Mouse (Mus musculus) neural tube, embryonic 11.5 days (tissue): ENCODE measurements around the gene Olfr648. TPM values are rescaled to one million over a fixed set of nuclear protein-coding genes. Genes with fewer than 3 reads are reported as not detected.

Experiments used
- ATAC-seq: fragments of 200-750 bp; cut with Nextera tagmentation; 2 replicates; pipeline ENCODE4 v1.8.0; 2017; ENCODE audit warnings: moderate number of reproducible peaks, mild to moderate bottlenecking, moderate TSS enrichment, moderate library complexity; ENCODE audit not compliant: insufficient read depth, low FRiP score, low TSS enrichment
- DNase-seq: peaks from one replicate; pipeline ENCODE4 v3.0.0-alpha.2; 2015; ENCODE audit warnings: low spot score
- H3K27ac ChIP-seq: fragments of 300-500 bp; sonication (generic); 2 replicates; pipeline ENCODE4 v1.5.1; 2014; ENCODE audit warnings: low read depth, mild to moderate bottlenecking, low read length
- H3K27me3 ChIP-seq: fragments of 300-500 bp; sonication (generic); 2 replicates; pipeline ENCODE4 v1.6.1; 2014; ENCODE audit warnings: mild to moderate bottlenecking, low read length, mixed read lengths; ENCODE audit not compliant: control insufficient read depth, insufficient read depth
- H3K36me3 ChIP-seq: fragments of 300-500 bp; sonication (generic); 2 replicates; pipeline ENCODE4 v1.6.1; 2014; ENCODE audit warnings: mild to moderate bottlenecking, low read length, moderate library complexity, mixed read lengths; ENCODE audit not compliant: control insufficient read depth, insufficient read depth
- H3K4me1 ChIP-seq: fragments of 300-500 bp; sonication (generic); 2 replicates; pipeline ENCODE4 v1.6.1; 2014; ENCODE audit warnings: low read length, mixed read lengths; ENCODE audit not compliant: control insufficient read depth, insufficient read depth
- H3K4me2 ChIP-seq: fragments of 300-500 bp; sonication (generic); 2 replicates; pipeline ENCODE4 v1.6.1; 2014; ENCODE audit warnings: low read depth, mild to moderate bottlenecking, moderate library complexity
- H3K4me3 ChIP-seq: fragments of 300-500 bp; sonication (generic); 2 replicates; pipeline ENCODE4 v1.5.1; 2014; ENCODE audit warnings: low read depth, low read length
- H3K9ac ChIP-seq: fragments of 300-500 bp; sonication (generic); 2 replicates; pipeline ENCODE4 v1.6.1; 2014; ENCODE audit warnings: mild to moderate bottlenecking, low read length
- H3K9me3 ChIP-seq: fragments of 300-500 bp; sonication (generic); 2 replicates; pipeline ENCODE4 v1.6.1; 2016; ENCODE audit warnings: low read length; ENCODE audit not compliant: control insufficient read depth
- WGBS: fragments of 180-500 bp; shearing (Covaris S2); extraction: QIAGEN DNeasy Blood & Tissue Kit; methylation state at CpG from one replicate; pipeline ENCODE4 v1.1.7; 2014; 5-methylcytosine and 5-hydroxymethylcytosine counted together
- polyA plus RNA-seq: library from polyadenylated mRNA; unstranded; fragments of >200 nt; fragmentation: Nextera tagmentation; extraction: Ambion mirVana; gene quantifications from 2 replicates; pipeline ENCODE4 v1.2.1, GENCODE M21; 2014

The Olfr648 gene
- polyA plus RNA-seq, result 0.16 and 0.17 TPM in 2 replicates

DNA sequence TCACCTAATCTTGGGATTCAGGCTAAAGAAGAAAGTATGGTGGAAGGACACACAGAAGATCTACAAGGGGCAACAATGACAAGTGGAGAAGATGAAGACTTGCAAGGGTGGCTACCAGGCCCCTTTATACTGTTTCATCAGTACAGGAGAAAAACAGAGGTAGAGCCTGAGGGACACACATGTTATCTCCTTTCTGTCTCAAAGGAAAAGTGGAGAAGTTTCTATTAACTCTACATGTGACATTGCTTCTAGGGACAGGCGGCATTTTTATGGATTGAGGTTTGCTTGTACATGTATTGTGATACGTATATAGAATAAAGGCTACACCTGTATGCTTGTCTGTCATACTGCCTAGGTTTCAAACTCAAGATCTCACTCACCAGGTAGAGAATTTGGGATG, at the start of gene Olfr648:
Gene Olfr648, minus strand, starts transcription at position 101 of the 400 bp plus-strand sequence.
- 95% methylated on average over 2 of the region's 2 CpGs for WGBS
- no peak for ATAC-seq

DNA sequence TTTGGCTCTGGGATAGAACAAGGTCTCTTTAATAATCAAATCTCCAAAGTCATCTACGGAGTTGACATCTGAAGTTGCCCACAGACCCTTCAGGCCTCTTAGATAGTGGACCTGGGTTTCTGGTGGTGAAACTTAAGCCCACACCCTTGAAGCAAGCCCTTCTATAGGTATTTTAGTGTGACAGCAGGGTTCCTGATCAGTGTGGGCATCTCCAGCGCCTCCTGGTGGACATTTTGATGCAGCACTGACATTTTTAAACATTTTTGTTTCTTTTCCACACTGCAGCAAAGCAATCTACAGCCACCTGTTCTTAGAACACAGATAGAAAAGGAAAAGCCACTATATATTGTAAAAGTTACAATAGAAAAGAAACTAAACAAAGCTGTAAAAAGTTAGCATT, 48.0 kb upstream of the Olfr648 start:
- DNase-seq (no peak), ATAC-seq (no peak)
- H3K27ac ChIP-seq, result no peak overlapping the region
- no peaks in the 10 kb centered on the region for H3K4me1 ChIP-seq
- H3K4me3 ChIP-seq, result no peak overlapping the region
- no peaks in the 10 kb centered on the region for H3K27me3 ChIP-seq
- no peak overlapping the region for H3K4me2 ChIP-seq
- H3K36me3 ChIP-seq, result no peaks in the 10 kb centered on the region
- H3K9me3 ChIP-seq, result no peaks in the 10 kb centered on the region
- WGBS, result 28% methylated on average over 2 of the region's 2 CpGs
- no peak overlapping the region for H3K9ac ChIP-seq

More for the DNA sequence above, at the start of gene Olfr648:
- Histone ChIP-seq H3K27ac (no peak within 1 kb of the TSS), H3K4me2 (no peak within 1 kb of the TSS), H3K36me3 (no peaks in the 10 kb centered on the region), H3K4me1 (no peaks in the 10 kb centered on the region), H3K9ac (no peak within 1 kb of the TSS), H3K27me3 (no peaks in the 10 kb centered on the region), H3K4me3 (no peak within 1 kb of the TSS), H3K9me3 (no peaks in the 10 kb centered on the region)
- no peak for DNase-seq

DNA sequence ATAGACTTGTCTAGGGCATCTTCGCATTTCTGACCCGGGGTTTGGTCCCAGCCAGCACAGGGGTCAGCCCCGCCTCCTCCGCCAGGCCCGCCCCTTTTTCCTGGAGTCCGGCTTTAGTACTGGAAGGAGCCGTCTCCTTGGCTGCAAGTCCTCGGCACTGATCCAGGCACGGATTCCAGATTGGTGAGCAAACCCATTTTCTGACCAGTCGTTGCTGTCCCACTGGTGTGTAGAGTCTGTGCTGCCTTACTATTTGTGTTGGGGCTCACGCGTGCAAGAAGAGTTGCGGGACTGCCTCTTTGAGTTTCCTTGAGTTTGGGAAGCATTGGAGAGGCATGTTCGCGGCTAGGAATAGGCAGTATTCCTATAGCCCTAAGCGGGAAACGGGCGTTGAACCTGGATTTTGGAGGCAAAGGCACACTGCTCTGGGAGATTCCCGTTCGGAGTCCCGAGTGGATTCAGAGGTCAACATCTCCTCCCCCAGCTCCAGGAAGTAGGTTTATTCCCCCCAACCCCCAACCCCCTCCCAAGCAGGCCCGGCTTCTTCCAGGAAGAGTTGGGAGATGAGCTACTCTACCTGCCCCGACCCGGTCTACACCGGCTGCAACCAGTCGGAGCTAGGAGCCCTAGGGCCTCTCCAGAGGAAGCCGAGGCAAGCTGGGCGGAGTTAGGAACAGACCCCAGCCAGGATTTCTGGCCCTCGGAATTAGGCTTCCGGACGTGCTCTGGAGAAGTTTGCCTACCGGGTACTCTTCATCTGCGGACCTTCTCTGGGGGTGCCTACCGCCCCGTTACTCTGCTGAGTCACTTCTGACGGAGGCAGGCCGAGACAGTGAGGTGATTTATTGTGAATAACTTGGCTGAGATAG, 35.7 kb upstream of the Olfr648 start, which contains the start of gene Trim6:
Gene Trim6, plus strand, starts transcription at position 93 of the 869 bp plus-strand sequence.
- H3K27me3 ChIP-seq, result no peaks in the 10 kb centered on the region
- peak within 1 kb of the TSS; percentile 65 for H3K4me2 ChIP-seq
- H3K9ac ChIP-seq, result peak within 1 kb of the TSS; percentile 35
- WGBS, result 2% methylated on average over 37 of the region's 37 CpGs
- no peak within 1 kb of the TSS for H3K27ac ChIP-seq
- 0 out of 2 replicates have a peak, but pooled peaks cover 3% of the 10 kb centered on the region for H3K4me1 ChIP-seq
- ATAC-seq (peak; percentile 76), DNase-seq (peak; percentile 72)
- H3K9me3 ChIP-seq, result no peaks in the 10 kb centered on the region
- no peaks in the 10 kb centered on the region for H3K36me3 ChIP-seq
- H3K4me3 ChIP-seq, result peak within 1 kb of the TSS; percentile 31

DNA sequence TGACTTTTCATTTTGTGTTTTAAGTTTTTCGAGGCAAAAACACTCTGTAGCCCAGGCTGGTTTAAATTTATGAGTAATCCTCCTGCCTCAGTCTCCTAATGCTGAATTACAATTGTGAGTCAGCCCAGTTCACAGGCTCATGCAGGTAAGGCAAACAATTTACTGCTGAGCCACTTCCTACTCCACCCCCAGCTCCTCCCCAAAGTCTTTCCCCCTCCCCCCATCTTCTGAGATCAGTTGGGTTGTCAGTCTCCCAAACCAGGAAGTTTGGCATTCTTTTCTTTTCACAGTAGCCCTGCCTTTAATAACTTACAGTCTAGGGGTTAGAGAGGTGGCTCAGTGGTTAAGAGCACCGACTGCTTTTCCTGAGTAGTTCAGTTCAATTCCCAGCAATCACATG, 34.7 kb upstream of the Olfr648 start:
- Histone ChIP-seq H3K27me3 (no peaks in the 10 kb centered on the region), H3K9me3 (no peaks in the 10 kb centered on the region), H3K27ac (no peak overlapping the region), H3K4me1 (0 out of 2 replicates have a peak, but pooled peaks cover 3% of the 10 kb centered on the region), H3K4me3 (no peak overlapping the region), H3K4me2 (no peak overlapping the region), H3K36me3 (no peaks in the 10 kb centered on the region), H3K9ac (no peak overlapping the region)
- WGBS, result 77% methylated on average over 2 of the region's 2 CpGs
- ATAC-seq (no peak), DNase-seq (no peak)

DNA sequence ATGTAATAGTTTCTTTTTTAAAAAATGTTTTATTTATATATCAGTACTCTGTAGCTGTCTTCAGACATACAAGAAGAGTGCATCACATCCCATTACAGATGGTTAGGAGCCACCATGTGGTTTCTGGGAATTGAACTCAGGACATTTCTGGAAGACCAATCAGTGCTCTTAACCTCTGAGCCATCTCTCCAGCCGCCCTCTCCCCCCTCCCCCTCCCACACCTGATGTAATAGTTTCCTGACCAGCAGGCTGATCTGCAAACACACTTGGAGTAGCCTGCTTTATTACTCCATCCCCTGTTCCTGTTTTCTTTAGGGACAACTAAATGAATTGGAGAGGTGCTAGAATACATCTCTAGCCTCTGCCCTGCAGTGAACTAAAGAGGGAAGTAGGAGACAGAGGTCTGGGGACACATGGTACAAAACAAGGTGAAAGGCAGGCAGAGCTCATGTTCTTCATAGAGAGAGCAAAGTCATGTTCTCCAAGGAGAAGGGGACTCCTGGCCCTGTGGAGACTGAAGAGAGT, 32.9 kb upstream of the Olfr648 start:
- DNase-seq (no peak), ATAC-seq (no peak)
- H3K4me2 ChIP-seq, result no peak overlapping the region
- no peak overlapping the region for H3K9ac ChIP-seq
- H3K4me1 ChIP-seq, result 0 out of 2 replicates have a peak, but pooled peaks cover 3% of the 10 kb centered on the region
- no peak overlapping the region for H3K27ac ChIP-seq
- H3K9me3 ChIP-seq, result no peaks in the 10 kb centered on the region
- no peaks in the 10 kb centered on the region for H3K27me3 ChIP-seq
- no peaks in the 10 kb centered on the region for H3K36me3 ChIP-seq
- 63% methylated on average over 1 of the region's 1 CpGs for WGBS
- H3K4me3 ChIP-seq, result no peak overlapping the region

DNA sequence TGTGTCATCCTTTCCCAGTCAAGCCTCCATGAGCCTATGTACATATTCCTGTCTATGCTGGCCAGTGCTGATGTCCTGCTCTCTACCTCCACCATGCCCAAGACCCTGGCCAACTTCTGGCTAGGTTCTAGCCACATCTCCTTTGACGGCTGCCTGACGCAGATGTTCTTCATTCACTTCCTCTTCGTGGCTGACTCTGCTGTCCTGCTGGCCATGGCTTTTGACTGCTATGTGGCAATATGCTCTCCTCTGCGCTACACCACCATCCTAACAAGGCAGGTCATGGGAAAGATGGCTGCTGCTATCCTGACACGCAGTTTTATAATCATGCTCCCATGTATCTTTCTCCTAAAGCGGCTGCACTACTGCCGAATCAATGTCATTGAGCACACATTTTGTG, 23.0 kb upstream of the Olfr648 start:
- H3K4me3 ChIP-seq, result no peak overlapping the region
- H3K9ac ChIP-seq, result no peak overlapping the region
- WGBS, result 97% methylated on average over 7 of the region's 7 CpGs
- ATAC-seq (no peak), DNase-seq (no peak)
- H3K36me3 ChIP-seq, result no peaks in the 10 kb centered on the region
- no peak overlapping the region for H3K27ac ChIP-seq
- H3K4me1 ChIP-seq, result no peaks in the 10 kb centered on the region
- no peak overlapping the region for H3K4me2 ChIP-seq
- no peaks in the 10 kb centered on the region for H3K27me3 ChIP-seq
- no peaks in the 10 kb centered on the region for H3K9me3 ChIP-seq

DNA sequence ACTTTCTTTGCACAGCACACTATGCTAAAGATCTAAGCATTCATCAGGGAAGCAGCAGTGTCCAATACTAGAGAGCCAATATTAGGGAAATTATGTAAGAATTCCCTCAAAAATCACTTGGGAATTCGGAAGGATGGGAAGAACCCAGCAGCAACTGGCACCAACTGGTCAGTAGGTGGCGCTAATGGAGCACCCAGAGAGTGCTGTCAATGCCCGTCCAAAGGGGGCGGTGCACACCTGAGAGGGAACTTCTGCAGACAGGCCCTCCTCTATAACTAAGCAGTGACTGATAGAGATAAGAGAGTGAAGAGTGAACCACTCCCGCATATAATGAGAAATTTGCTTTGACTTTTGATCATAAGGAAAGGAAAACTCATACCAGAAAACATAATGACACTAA, 16.6 kb upstream of the Olfr648 start:
- H3K4me2 ChIP-seq, result no peak overlapping the region
- H3K27ac ChIP-seq, result no peak overlapping the region
- 9% methylated on average over 5 of the region's 5 CpGs for WGBS
- no peaks in the 10 kb centered on the region for H3K9me3 ChIP-seq
- H3K9ac ChIP-seq, result no peak overlapping the region
- ATAC-seq (peak; percentile 31; the same call in 1 of the 2 replicates), DNase-seq (peak; percentile 72)
- no peaks in the 10 kb centered on the region for H3K36me3 ChIP-seq
- no peak overlapping the region for H3K4me3 ChIP-seq
- no peaks in the 10 kb centered on the region for H3K4me1 ChIP-seq
- H3K27me3 ChIP-seq, result no peaks in the 10 kb centered on the region

DNA sequence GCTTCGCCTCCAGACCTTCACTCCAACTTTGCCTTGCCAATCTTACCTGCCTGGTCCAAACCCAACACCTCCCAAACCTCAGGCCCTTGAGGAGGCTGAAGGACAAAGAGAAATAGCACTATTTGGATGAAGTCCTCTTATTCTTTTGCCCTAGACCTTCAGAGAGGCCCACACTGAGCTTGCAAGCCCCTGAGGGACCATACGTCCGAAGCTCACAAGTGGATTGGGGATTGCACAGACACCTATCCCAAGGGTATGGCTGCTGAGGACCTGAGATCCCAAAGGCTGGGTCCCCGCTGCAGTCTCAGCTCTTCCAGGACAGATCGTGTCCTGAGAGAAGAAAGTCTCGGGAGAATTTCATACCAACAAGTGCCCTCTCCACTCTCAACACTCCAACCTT, 12.7 kb upstream of the Olfr648 start, which contains the start of gene Olfr649:
Gene Olfr649, minus strand, starts transcription at position 101 of the 400 bp plus-strand sequence.
- 88% methylated on average over 6 of the region's 6 CpGs for WGBS
- H3K9me3 ChIP-seq, result no peaks in the 10 kb centered on the region
- no peak within 1 kb of the TSS for H3K4me3 ChIP-seq
- no peak within 1 kb of the TSS for H3K27ac ChIP-seq
- H3K36me3 ChIP-seq, result no peaks in the 10 kb centered on the region
- ATAC-seq (no peak), DNase-seq (no peak)
- H3K27me3 ChIP-seq, result no peaks in the 10 kb centered on the region
- H3K4me2 ChIP-seq, result no peak within 1 kb of the TSS
- H3K9ac ChIP-seq, result no peak within 1 kb of the TSS
- H3K4me1 ChIP-seq, result no peaks in the 10 kb centered on the region
